Mouse (Mus musculus) B cell, adult 2 months (primary cell): ENCODE data around the gene Gm1979.
"Not testable (repeated sequence)": the region's sequence is repeated elsewhere in the genome, so short reads cannot be mapped to it uniquely, and the experiment has no call there.

Experiments
- DNase-seq, 2 experiments: peaks; one replicate each; pipeline ENCODE4 v3.0.0; 2022

The Gm1979 gene

DNA sequence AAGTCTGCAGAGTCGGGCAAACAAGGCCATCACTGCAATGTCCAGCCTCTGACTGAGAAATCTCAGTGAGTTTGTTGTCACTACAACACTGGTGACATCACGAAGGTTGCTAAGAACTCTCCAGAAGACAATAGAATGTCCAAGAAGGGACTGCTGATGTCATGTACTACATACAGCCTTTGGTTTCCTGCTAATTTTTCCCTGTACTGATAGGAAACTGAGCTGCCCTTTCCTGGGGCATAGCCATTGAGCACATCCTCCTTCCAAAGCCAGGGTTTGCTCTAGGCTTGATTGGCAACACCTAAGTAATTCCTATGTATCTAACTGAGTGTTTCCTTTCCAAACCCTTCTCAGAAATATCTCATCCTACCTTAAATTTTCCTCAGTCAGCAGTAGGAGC, at the start of gene Gm1979:
Gene Gm1979 (minus strand): TSS at position 101 of the 400 bp plus-strand sequence.
- not testable (repeated sequence) for DNase-seq

DNA sequence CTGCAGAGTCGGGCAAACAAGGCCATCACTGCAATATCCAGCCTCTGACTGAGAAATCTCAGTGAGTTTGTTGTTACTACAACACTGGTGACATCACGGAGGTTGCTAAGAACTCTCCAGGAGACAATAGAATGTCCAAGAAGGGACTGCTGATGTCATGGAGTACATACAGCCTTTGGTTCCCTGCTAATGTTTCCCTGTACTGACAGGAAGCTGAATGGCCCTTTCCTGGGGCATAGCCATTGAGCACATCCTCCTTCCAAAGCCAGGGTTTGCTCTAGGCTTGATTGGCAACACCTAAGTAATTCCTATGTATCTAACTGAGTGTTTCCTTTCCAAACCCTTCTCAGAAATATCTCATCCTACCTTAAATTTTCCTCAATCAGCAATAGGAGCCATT, 34.9 kb upstream of the Gm1979 start, which contains the start of gene Speer4a:
Gene Speer4a (minus strand): TSS at position 101 of the 400 bp plus-strand sequence.
- not testable (repeated sequence) for DNase-seq

DNA sequence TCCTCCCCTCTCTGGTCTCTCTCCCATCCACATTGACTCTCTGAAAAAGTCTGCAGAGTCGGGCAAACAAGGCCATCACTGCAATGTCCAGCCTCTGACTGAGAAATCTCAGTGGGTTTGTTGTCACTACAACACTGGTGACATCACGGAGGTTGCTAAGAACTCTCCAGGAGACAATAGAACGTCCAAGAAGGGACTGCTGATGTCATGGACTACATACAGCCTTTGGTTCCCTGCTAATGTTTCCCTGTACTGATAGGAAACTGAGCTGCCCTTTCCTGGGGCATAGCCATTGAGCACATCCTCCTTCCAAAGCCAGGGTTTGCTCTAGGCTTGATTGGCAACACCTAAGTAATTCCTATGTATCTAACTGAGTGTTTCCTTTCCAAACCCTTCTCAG, 18.2 kb upstream of the Gm1979 start, which contains the start of gene Gm5862:
Gene Gm5862 (minus strand): TSS at position 101 of the 400 bp plus-strand sequence.
- not testable (repeated sequence) for DNase-seq

DNA sequence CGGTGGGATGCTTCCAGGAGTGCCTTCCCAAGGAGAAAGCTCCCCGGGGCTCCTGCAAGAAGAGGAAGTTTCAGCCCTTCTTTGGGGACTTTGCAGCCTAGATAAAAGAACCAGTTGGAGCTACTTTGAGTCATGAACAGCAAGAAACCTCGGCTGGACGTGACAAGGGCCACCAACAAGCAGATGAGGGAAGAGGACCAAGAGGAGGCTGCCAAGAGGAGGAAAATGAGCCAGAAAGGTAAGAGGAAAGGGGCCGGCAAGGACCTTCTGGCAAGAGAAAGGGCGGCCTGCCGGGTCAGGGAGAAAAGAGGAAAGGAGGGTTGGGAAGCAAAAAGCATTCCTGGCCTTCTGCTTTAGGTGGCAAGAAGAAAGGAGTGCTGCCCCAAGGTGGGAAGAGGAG, 3.1 kb upstream of the Gm1979 start:
- DNase-seq, result not testable (repeated sequence)

DNA sequence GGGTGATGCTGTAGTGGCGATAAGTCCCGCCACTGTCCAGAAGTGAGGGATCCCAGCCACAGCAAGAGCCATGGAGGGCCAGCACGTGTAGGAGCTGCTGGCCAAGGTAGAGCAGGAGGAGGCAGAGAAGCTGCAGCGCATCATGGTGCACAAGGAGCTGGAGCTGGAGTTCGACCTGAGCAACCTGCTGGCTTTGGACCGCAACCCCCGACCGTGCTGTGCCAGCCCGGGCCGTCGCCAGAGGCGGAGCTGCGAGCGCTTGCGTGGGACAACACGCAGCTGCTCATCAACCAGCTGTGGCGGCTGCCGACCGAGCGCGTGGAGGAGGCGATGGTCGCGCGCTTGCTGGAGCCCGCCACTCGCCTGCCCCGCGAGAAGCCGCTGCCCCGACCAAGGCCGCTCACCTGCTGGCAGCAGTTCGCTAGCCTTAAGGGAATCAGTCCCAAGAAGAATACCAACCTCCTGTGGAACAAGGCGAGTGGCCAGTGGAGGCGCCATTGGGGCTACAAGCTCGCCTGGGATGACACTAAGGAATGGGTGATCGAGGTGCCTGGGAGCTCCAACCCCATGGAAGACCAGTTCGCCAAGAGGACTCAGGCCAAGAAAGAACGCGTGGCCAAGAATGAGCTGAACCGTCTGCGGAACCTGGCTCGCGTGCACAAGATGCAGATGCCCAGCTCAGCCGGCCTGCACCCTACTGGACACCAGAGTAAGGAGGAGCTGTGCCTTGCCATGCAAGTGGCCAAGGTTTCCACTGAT, 2.5 kb upstream of the Gm1979 start:
- not testable (repeated sequence) for DNase-seq

DNA sequence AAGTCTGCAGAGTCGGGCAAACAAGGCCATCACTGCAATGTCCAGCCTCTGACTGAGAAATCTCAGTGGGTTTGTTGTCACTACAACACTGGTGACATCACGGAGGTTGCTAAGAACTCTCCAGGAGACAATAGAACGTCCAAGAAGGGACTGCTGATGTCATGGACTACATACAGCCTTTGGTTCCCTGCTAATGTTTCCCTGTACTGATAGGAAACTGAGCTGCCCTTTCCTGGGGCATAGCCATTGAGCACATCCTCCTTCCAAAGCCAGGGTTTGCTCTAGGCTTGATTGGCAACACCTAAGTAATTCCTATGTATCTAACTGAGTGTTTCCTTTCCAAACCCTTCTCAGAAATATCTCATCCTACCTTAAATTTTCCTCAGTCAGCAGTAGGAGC, 16.0 kb downstream of the Gm1979 start, which contains the start of gene Gm21698:
Gene Gm21698 (minus strand): TSS at position 101 of the 400 bp plus-strand sequence.
- not testable (repeated sequence) for DNase-seq

DNA sequence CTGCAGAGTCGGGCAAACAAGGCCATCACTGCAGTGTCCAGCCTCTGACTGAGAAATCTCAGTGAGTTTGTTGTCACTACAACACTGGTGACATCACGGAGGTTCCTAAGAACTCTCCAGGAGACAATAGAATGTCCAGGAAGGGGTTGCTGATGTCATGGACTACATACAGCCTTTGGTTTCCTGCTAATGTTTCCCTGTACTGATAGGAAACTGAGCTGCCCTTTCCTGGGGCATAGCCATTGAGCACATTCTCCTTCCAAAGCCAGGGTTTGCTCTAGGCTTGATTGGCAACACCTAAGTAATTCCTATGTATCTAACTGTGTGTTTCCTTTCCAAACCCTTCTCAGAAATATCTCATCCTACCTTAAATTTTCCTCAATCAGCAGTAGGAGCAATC, 32.0 kb downstream of the Gm1979 start, which contains the start of gene Gm21680:
Gene Gm21680 (minus strand): TSS at position 101 of the 400 bp plus-strand sequence.
- not testable (repeated sequence) for DNase-seq

DNA sequence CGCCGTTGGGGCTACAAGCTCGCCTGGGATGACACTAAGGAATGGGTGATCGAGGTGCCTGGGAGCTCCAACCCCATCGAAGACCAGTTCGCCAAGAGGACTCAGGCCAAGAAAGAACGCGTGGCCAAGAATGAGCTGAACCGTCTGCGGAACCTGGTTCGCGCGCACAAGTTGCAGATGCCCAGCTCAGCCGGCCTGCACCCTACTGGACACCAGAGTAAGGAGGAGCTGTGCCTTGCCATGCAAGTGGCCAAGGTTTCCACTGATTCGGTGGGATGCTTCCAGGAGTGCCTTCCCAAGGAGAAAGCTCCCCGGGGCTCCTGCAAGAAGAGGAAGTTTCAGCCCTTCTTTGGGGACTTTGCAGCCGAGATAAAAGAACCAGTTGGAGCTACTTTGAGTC, 47.5 kb downstream of the Gm1979 start:
- DNase-seq, result not testable (repeated sequence)

DNA sequence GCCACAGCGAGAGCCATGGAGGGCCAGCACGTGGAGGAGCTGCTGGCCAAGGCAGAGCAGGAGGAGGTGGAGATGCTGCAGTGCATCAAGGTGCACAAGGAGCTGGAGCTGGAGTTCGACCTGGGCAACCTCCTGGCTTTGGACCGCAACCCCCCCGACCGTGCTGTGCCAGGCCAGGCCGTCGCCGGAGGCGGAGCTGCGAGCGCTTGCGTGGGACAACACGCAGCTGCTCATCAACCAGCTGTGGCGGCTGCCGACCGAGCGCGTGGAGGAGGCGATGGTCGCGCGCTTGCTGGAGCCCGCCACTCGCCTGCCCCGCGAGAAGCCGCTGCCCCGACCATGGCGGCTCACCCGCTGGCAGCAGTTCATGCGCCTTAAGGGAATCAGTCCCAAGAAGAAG, 48.0 kb downstream of the Gm1979 start:
- DNase-seq, result not testable (repeated sequence)

DNA sequence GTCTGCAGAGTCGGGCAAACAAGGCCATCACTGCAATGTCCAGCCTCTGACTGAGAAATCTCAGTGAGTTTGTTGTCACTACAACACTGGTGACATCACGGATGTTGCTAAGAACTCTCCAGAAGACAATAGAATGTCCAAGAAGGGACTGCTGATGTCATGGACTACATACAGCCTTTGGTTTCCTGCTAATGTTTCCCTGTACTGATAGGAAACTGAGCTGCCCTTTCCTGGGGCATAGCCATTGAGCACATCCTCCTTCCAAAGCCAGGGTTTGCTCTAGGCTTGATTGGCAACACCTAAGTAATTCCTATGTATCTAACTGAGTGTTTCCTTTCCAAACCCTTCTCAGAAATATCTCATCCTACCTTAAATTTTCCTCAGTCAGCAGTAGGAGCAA, 50.3 kb downstream of the Gm1979 start, which contains the start of gene Gm21671:
Gene Gm21671 (minus strand): TSS at position 101 of the 400 bp plus-strand sequence.
- DNase-seq, result not testable (repeated sequence)
